ENCODE assay signal across 12 mouse cellular contexts in the genomic region with DNA sequence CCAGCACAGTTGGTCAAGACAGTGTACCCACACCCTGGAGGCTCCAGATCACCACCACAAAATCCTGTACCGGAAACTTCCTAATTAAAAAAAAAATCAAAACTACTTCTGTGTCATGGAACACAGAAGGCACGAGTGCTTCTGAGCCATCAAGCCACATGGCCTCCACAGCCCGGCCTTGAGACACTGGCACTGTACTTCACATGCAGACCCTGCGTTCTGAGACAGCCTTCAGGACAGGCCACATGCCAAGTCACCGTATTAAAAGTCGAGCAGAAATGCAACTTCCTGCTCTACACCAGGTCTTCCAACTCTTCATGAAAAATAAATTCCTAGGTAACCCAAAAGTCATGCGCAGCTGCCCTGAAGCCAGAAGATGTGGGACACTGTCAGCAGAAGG.
"Had no signal": no experiment of that assay in that cellular context is flagged by ENCODE, and none has a peak within 500 bp of the region (broad histone marks: within the 10 kb centered on the region; RNA-seq: fewer than 3 reads in every experiment).

No protein-coding gene starts in this region.

- DNase-seq: gastrocnemius, postnatal 10 days; gastrocnemius, postnatal 25 days; heart, adult 18-20 months; heart, postnatal 14 days; heart, postnatal 36 days; kidney, adult 18-20 months; kidney, adult 8-10 months; kidney, postnatal 10 days; kidney, postnatal 25 days; layer of hippocampus, adult 9-11 months; layer of hippocampus, postnatal 36 days; left cerebral cortex, postnatal 4 days had no signal
